Mouse (Mus musculus) embryonic facial prominence, embryonic 14.5 days (tissue): ENCODE data around the gene Fam107b. TPM values are rescaled to one million over a fixed set of nuclear protein-coding genes. Genes with fewer than 3 reads are reported as not detected.

Experiments used
- ATAC-seq: fragments of 200-750 bp; cut with Nextera tagmentation; 2 replicates; pipeline ENCODE4 v1.8.0; 2017; ENCODE audit warnings: low read depth, moderate number of reproducible peaks, moderate TSS enrichment
- DNase-seq: peaks from one replicate; pipeline ENCODE4 v3.0.0-alpha.2; 2015; ENCODE audit warnings: low spot score
- H3K27ac ChIP-seq: fragments of 300-500 bp; sonication (generic); replicated peaks from 2 replicates; pipeline ENCODE4 v1.5.1; 2014; ENCODE audit warnings: low read depth, mild to moderate bottlenecking, low read length, moderate library complexity
- H3K27me3 ChIP-seq: fragments of 300-500 bp; sonication (generic); replicated peaks from 2 replicates; pipeline ENCODE4 v1.6.1; 2014; ENCODE audit warnings: low read length; ENCODE audit not compliant: control insufficient read depth, insufficient read depth
- H3K36me3 ChIP-seq: fragments of 300-500 bp; sonication (generic); 2 replicates; pipeline ENCODE4 v1.6.1; 2014; ENCODE audit warnings: low read length, mixed read lengths; ENCODE audit not compliant: control insufficient read depth, insufficient read depth
- H3K4me1 ChIP-seq: fragments of 300-500 bp; sonication (generic); 2 replicates; pipeline ENCODE4 v1.6.1; 2014; ENCODE audit warnings: antibody characterized with exemption, low read length; ENCODE audit not compliant: control insufficient read depth, insufficient read depth
- H3K4me2 ChIP-seq: fragments of 300-500 bp; sonication (generic); 2 replicates; pipeline ENCODE4 v1.6.1; 2014; ENCODE audit warnings: low read depth, mild to moderate bottlenecking, low read length, moderate library complexity, mixed read lengths
- H3K4me3 ChIP-seq: fragments of 300-500 bp; sonication (generic); 2 replicates; pipeline ENCODE4 v1.5.1; 2014; ENCODE audit warnings: low read depth, mild to moderate bottlenecking, low read length
- H3K9ac ChIP-seq: fragments of 300-500 bp; sonication (generic); 2 replicates; pipeline ENCODE4 v1.6.1; 2014; ENCODE audit warnings: low read depth, mild to moderate bottlenecking, low read length, moderate library complexity, mixed read lengths
- H3K9me3 ChIP-seq: fragments of 300-500 bp; sonication (generic); 2 replicates; pipeline ENCODE4 v1.6.1; 2016; ENCODE audit warnings: low read length; ENCODE audit not compliant: control insufficient read depth
- WGBS: fragments of 180-500 bp; shearing (Covaris S2); extraction: QIAGEN DNeasy Blood & Tissue Kit; methylation state at CpG from one replicate; pipeline ENCODE4 v1.1.7; 2014; 5-methylcytosine and 5-hydroxymethylcytosine counted together
- polyA plus RNA-seq: library from polyadenylated mRNA; unstranded; fragments of >200 nt; fragmentation: Nextera tagmentation; extraction: Ambion mirVana; gene quantifications from 2 replicates; pipeline ENCODE4 v1.2.1, GENCODE M21; 2014

Gene Fam107b
- polyA plus RNA-seq, 1 experiment from 2014 or later: 40.4 TPM

- WGBS: 36% methylated on average over 11 of the region's 11 CpGs
- Histone ChIP-seq H3K27me3 (no peaks in the 10 kb centered on the region), H3K9ac (no peak overlapping the region), H3K4me1 (peaks cover 17% of the 10 kb centered on the region), H3K4me2 (no peak overlapping the region), H3K36me3 (no peaks in the 10 kb centered on the region), H3K9me3 (no peaks in the 10 kb centered on the region), H3K4me3 (no peak overlapping the region), H3K27ac (peak overlapping the region; percentile 11; the same call in 1 of the 2 replicates)
- DNase-seq (peak; percentile 76), ATAC-seq (no peak)
These were observed 195.9 kb downstream of the Fam107b start for GRCm38 (mm10) chr2:3765957-3766783.

- 34% methylated on average over 6 of the region's 6 CpGs for WGBS
- Histone ChIP-seq H3K9me3 (no peaks in the 10 kb centered on the region), H3K4me2 (no peak overlapping the region), H3K4me1 (peaks cover 4% of the 10 kb centered on the region), H3K36me3 (0 out of 2 replicates have a peak, but pooled peaks cover 6% of the 10 kb centered on the region), H3K9ac (no peak overlapping the region), H3K27me3 (no peaks in the 10 kb centered on the region), H3K4me3 (no peak overlapping the region), H3K27ac (no peak overlapping the region)
- peak; percentile 56; the same call in 1 of the 2 replicates for ATAC-seq
- DNase-seq: peak; percentile 83
These were observed 199.0 kb downstream of the Fam107b start for GRCm38 (mm10) chr2:3769260-3769659.

GRCm38 (mm10) chr2:3769786-3770318 lies 199.6 kb downstream of the Fam107b start:
- WGBS: 81% methylated on average over 9 of the region's 9 CpGs

GRCm38 (mm10) chr2:3770383-3770782 lies 200.1 kb downstream of the Fam107b start:
- H3K9ac ChIP-seq: no peak overlapping the region
- no peaks in the 10 kb centered on the region for H3K9me3 ChIP-seq
- ATAC-seq (no peak), DNase-seq (no peak)
- H3K36me3 ChIP-seq: 0 out of 2 replicates have a peak, but pooled peaks cover 6% of the 10 kb centered on the region
- no peaks in the 10 kb centered on the region for H3K27me3 ChIP-seq
- H3K4me3 ChIP-seq: no peak overlapping the region
- H3K4me2 ChIP-seq: no peak overlapping the region
- no peak overlapping the region for H3K27ac ChIP-seq
- WGBS: 82% methylated on average over 2 of the region's 2 CpGs
- H3K4me1 ChIP-seq: peaks cover 4% of the 10 kb centered on the region

More at GRCm38 (mm10) chr2:3769786-3770318, 199.6 kb downstream of the Fam107b start:
- Histone ChIP-seq H3K4me2 (no peak overlapping the region), H3K9ac (no peak overlapping the region), H3K9me3 (no peaks in the 10 kb centered on the region), H3K27me3 (no peaks in the 10 kb centered on the region), H3K36me3 (0 out of 2 replicates have a peak, but pooled peaks cover 6% of the 10 kb centered on the region), H3K27ac (no peak overlapping the region), H3K4me1 (peaks cover 4% of the 10 kb centered on the region), H3K4me3 (no peak overlapping the region)
- ATAC-seq: no peak
- no peak for DNase-seq

- Histone ChIP-seq H3K4me3 (no peak overlapping the region), H3K27ac (no peak overlapping the region), H3K36me3 (0 out of 2 replicates have a peak, but pooled peaks cover 6% of the 10 kb centered on the region), H3K4me2 (no peak overlapping the region), H3K9ac (no peak overlapping the region), H3K4me1 (peaks cover 4% of the 10 kb centered on the region; the same call in 1 of the 2 replicates), H3K27me3 (no peaks in the 10 kb centered on the region), H3K9me3 (no peaks in the 10 kb centered on the region)
- DNase-seq (no peak), ATAC-seq (no peak)
- 92% methylated on average over 6 of the region's 6 CpGs for WGBS
These were observed 201.2 kb downstream of the Fam107b start for GRCm38 (mm10) chr2:3771483-3771882.

GRCm38 (mm10) chr2:3773089-3773488 lies 202.8 kb downstream of the Fam107b start:
- H3K36me3 ChIP-seq: 0 out of 2 replicates have a peak, but pooled peaks cover 6% of the 10 kb centered on the region
- no peaks in the 10 kb centered on the region for H3K27me3 ChIP-seq
- no peak overlapping the region for H3K9ac ChIP-seq
- DNase-seq (no peak), ATAC-seq (no peak)
- no peak overlapping the region for H3K4me3 ChIP-seq
- no peak overlapping the region for H3K4me2 ChIP-seq
- 73% methylated on average over 4 of the region's 4 CpGs for WGBS
- H3K9me3 ChIP-seq: no peaks in the 10 kb centered on the region
- H3K4me1 ChIP-seq: no peaks in the 10 kb centered on the region
- H3K27ac ChIP-seq: no peak overlapping the region

- H3K36me3 ChIP-seq: peaks cover 18% of the 10 kb centered on the region
- H3K9me3 ChIP-seq: no peaks in the 10 kb centered on the region
- no peaks in the 10 kb centered on the region for H3K4me1 ChIP-seq
- no peak overlapping the region for H3K9ac ChIP-seq
- ATAC-seq (no peak), DNase-seq (no peak)
- no peaks in the 10 kb centered on the region for H3K27me3 ChIP-seq
- whole genome bisulfite sequencing: 92% methylated on average over 3 of the region's 3 CpGs
- no peak overlapping the region for H3K4me2 ChIP-seq
- no peak overlapping the region for H3K27ac ChIP-seq
- no peak overlapping the region for H3K4me3 ChIP-seq
These were observed 205.3 kb downstream of the Fam107b start for GRCm38 (mm10) chr2:3775569-3775968.

GRCm38 (mm10) chr2:3776045-3776444 lies 205.8 kb downstream of the Fam107b start:
- H3K27ac ChIP-seq: no peak overlapping the region
- H3K4me3 ChIP-seq: no peak overlapping the region
- no peak for ATAC-seq
- H3K27me3 ChIP-seq: no peaks in the 10 kb centered on the region
- no peak overlapping the region for H3K9ac ChIP-seq
- no peak overlapping the region for H3K4me2 ChIP-seq
- H3K9me3 ChIP-seq: no peaks in the 10 kb centered on the region
- no peak for DNase-seq
- H3K4me1 ChIP-seq: no peaks in the 10 kb centered on the region
- peaks cover 18% of the 10 kb centered on the region for H3K36me3 ChIP-seq
